Mouse (Mus musculus) urinary bladder, adult 18-20 months (tissue): Measurements from ENCODE around the gene Bach2.

ENCODE experiments used
- DNase-seq, 2 experiments: peaks; one replicate each; pipeline ENCODE4 v3.0.0; 2022; ENCODE audit warnings: low spot score in 2 of 2, mixed read lengths in 2 of 2

The Bach2 gene

DNA sequence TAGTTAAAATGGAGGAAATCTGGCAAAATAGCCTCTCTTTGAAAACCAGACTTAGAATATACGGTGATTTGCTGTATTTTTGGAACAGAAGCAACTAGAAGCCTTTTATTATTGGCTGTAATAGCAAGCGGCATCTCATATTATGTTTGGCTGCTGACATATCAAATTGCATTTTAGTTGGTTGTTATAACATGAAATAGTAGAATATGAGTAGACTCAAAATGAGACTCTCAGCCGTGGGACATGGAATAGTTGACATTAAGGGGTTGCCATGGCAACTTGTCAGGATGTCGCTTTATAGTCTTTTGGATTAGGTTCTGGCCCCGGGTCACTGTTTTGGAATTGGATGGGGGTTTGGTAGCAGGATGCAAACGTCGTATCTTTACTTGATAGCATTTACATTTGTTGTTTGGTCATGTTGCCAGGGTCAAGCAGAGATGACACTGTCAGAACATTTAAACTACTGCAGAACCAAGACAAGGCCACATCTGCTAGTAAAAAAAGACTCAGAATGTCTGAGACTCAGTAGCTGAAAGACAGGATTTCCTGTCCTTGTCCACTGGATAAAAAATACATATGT is 55.2 kb downstream of the Bach2 start:
- no peak for DNase-seq

DNA sequence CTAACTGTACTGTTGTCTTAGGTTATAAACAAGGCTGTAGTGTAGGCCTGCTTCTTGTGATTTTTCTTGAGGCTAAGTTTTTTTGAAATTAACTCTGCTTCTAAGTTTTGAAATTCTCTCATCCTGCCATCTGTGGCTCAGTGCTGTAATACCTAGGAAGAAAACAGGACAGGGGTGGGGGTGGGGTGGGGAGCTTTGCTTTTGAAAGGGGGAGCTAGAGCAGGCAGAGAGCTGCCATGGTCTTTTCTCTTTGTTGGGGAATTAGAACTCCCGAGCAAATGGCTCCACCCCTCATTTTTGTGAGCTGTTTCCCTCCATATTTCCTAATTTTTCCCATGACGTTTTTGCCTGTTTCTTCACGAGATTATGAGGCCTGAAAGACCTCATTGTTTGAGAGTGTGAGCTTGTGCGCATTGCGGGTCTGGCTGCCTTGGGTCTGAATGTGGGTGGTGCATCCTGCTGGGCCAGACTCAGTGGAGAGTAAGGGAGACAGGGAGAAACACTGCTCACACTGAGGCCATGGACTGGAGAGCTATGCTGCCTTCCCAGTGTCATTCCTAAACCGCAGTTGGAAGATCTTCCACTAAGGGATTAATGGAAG is 58.6 kb downstream of the Bach2 start:
- DNase-seq = no peak

DNA sequence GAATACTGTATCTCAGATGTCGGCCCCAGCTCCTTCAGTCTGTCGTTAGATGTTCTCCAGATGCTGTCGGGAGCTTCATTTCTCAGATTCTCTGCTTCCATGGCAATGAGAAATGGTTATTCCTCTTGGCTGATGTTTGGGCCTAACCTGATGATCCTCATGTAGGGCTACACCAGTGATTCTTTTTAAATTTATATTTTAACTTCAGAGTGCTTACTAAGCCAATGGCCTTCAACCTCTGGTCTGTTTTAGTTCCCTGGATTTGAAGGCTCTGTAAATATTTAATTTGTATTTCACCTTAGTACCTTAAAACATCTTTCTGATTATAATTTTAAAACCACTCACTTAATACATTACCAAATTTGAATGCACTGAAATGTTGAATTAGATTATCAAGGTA is 60.6 kb downstream of the Bach2 start:
- no peak for DNase-seq

DNA sequence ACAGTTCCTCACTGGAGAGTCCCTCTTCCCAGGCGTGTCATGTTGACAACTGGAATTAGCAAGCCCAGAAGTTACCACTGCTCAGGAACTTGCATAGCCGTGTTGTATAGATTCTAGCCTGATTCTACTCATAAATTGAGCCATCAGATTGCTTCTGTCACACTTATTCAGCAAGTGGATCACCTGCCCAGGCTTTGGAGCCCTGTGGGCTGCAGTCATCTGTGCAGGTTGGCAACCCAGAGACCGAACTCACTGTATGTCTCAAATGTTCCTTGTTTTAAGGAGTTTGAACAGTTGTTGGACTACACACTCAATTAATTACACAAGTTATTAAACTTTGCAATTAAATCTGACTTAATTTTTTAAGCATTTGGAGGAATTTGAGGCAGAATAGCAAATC is 61.4 kb downstream of the Bach2 start:
- DNase-seq = no peak

DNA sequence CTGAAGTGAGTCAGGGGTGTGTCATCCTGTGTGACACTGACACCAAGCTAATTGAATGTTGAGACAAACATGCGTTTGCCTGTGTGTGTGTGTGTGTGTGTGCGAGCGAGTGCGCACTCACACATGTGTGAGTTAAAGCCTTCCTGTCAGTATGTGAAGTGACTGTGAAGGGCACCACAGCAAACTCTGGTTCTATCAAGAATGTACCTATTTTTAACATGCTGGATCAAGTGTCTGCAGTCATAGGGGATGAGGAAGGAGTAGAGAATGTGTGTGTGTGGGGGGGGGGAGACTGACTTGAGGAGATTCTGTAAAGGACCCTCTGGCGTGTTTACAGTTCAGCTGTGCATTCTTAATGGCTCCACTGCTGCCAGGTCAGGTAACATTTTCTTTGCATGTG is 64.1 kb downstream of the Bach2 start:
- DNase-seq = no peak

DNA sequence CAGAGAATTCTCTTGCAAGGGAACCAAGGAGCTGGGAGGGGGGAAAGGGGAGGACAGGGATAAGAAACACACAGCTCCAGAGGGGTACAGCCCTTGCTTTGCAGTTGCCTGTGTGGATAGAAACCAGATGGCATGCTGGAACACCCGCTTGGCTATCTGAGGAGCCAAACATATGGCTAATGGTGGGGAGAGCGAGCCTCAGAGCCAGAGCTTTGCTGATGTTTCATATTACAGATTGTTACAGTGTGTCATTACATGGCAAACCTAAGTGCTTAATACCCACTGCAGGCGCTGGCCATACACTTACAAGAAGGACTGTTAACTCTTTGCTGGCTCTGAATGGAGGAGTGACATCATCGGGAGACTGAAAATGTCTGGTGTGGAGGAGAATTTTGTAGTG is 64.5 kb downstream of the Bach2 start:
- peak in 1 of 2 experiments; percentile 13 for DNase-seq

DNA sequence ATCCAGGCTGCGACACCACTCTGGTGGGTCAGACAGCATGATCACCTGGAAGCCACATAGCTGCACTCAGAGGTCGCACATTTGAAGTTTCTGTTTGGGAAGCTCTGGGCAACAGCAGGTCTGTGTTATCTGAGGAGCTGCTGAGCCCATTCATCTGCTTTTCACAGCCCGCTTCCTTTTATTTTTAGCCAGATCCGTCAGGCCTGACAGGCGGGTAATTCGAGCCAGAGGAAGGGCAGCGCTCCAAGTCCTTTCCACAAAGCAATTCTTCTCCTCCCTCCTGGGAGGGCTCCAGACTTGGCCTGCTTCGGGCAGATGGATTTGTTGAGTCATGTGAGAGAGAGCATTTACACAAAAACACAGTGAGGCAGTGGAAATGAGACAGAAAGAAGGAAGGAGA is 65.1 kb downstream of the Bach2 start:
- peak; percentile 50 to 88 for DNase-seq

DNA sequence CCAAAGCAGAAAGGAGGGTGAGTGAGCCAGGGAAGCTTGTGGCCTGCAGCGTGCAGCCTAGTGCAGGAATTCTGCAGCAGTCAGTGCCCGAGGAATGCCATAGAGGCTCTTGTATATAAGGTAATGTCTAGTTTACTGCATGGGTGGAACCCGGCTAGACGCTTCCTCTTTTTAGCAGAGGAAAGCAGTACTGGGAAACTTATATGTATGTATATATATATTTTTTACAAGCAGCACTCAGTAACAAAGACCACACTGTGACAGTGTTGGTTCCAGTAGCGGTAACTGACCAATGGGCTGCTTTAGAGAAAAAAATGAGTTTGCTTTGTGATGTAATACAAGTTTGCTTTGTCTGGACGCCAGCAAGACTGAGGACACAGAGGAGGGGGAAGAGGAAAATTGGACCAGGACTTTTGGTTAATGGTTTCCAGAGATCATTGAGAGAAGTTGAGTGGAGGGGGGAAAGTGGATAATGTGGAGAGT is 65.7 kb downstream of the Bach2 start:
- DNase-seq = no peak

DNA sequence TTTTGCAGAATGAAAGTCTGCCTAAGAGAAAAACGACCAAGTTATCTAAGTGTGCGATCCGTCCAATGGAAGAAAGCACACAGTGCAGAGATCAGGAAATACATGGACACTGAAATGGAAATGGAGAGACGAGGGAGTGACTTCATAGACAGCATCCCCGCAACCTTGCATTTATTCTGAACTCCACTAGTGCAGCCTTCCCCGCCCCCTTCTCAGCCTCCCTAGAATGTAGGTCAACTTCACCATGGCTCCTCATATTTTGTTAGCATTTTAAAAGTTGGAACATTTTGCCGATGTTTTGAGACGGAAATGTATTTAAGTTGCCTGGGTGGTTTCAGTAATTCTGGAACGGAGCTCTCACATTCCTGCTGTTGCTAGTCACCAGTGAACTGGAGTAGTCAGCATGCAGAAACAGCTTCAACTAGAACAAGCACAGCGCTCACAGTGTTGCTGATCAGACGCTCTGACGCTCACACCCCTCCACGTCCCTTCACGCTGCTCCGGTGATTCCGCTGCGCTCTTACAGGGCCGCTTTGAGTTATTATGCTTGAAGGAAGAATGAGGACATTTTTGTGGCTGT is 66.5 kb downstream of the Bach2 start:
- no peak for DNase-seq

DNA sequence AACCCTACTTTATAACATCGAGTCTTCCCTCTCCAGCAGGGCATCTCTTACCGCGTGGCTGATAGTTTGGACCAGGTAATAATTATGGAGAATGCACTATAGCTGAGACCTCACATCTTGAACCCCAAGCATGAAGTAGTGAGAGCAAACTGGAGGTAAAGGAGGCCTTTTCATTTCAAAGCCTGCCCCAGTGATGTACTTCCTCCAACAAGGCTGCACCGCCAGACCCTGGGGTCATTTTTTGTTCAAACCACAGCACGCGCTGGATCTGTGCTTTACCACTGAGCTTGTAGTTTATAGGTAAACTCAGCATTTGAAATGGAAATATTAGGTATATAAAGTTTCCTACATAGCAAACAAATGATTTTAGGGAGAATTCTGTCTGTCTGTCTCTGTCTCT is 67.1 kb downstream of the Bach2 start:
- no peak for DNase-seq

DNA sequence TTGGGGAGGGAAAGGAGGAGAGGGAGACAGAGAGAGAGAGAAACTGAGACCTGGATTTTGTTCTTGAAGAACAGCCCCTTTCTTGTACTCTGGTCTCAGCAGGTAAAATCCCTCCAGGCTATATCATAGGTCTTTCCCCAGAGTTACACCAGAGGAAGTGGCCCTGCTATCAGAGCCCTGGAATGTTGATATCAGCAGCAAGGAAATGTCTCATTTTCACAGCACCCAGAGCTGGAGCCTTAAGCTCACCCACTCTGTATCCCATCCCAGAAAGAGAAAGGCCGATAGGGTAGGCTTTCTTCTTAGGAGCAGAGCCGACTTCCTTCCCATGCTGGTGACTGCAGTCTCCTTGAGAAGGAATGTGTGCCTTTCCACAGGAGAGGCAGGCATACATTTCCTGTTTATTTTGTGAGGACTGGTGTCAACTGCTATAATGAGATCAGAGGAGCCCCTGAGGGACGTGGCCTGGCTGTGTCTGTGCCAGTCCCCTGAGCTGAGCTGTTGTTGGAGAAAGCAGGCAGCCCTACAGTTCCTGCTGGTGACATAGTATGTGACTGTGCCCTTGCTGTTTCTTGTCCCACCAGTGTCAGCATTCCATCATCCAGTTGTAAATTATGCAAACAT is 67.7 kb downstream of the Bach2 start:
- no peak for DNase-seq

DNA sequence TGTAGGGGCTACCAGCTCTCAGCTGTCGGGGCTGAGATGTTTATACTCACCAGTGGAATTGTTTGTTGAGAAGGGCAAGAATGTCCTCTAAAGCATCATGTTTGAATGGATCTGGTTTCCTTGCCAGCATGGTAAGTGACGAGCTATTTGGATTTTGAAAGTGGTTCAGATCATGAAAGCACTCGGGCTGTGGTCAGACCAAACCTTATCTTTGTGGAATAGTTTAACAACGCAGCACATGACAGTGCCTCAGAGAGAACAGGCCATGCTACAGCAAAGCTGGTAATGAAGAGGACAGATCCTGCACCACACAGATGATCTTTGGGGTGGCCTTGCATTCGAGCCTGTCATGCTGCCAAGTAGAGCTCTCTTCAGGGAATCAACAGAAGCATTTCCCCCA is 68.6 kb downstream of the Bach2 start:
- no peak for DNase-seq

DNA sequence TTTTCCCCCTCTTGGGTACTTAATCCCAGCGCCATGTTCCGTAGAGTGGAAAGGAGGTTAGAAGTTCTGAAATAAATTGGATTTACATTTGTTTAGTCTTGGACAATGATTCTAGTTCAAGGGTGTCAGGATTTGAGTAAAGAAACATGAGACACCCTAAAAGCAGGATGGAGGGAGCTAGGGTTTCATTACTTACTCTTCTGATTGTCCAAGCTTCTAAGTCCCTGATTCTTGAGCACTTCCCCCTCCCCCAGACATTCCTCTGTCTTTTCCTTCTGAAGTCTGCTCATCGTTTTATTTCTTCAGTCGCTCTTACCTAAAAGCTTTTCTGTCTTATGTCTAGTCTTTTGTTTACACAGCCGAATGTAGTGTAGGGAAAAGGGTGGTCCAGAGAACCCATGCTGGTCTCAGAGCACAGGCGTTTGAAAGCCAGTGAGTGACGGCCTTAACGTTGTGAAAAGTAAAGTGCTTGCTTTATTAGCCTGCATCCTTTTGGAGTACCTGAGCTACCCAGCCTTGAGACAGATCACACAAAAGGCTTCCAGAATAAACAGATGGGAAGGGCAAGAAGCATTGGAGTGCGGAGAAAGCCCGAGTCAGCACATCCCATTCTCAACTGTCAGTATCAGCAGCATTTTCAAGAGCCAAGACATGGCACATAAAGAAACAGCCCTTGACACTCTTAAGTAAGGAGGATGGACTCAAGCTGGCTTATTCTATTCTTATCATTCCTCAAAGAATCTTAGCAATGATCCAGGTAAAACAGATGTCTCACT is 73.8 kb downstream of the Bach2 start:
- no peak for DNase-seq

DNA sequence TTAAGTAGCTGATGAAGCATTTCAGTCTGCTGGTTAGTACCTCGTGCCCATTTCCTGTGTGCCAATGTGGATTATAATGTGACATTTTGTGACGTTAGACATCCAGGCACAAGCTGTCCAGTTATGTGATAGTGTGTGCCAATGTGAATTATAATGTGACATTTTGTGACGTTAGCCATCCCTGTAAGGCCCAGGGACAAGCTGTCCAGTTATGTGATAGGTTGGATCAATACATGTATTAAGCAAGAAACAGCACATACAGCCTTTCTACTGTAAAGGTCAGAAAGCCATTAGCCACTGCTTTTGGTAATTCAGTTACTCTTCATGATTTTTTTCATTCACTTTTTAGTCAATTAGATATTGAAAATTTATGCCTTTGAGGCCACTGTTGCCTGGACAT is 76.3 kb downstream of the Bach2 start:
- DNase-seq = no peak

DNA sequence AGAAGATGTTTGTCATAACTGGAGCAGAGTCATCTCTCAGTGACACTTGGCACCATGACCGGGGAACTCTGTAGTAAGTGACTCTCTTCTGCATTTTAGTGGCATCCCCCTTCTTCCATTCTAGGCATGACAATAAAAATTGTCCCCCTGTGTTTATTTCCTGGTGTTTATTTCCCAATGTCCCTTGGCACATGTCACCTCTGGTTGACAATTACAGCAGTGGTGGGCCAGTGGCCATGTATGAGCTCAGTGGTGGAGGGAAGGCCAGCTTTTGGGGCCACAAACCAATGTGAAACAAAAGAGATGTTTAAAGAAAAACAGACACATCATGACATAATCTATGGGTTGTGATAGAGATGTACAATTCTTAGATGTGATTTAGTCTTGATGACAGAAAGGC is 80.0 kb downstream of the Bach2 start:
- no peak for DNase-seq

DNA sequence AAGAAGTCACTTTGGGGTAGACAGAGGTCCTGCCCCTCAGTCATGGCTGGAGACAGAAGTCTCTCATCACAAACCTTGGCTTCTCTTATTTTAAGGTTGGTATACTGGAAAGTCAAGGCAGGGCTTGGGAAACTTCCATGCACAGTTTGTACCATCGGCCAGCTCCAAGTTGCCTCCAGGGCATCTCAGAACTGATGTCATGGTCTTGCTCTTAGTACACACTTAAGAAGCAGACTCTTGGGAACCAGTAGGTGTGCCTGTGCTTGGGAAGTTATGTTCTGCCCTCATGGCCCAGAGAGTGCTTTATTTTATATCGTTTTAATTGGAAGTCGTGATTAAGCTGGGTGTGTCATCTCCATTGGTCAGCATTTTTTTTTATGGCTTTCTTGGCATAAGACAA is 80.7 kb downstream of the Bach2 start:
- DNase-seq = no peak

DNA sequence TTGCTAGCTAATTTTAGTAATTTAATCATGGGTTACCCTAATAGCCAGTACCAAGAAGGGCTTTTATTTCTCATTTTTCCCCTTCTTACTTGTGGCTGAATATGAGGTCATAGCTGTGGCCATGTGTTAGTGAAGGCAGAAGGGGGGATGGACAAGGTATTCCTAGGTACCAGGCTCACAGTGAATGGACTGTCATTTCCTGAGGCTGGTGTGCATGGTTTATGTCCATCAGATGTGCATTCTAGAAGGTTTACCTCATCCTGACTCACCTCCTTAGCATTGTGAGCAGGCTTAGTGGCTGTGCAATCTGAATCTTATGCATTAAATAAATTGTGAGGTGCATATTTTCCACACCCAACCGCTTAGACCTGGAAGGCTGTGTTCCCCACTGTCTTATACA is 81.4 kb downstream of the Bach2 start:
- no peak for DNase-seq

DNA sequence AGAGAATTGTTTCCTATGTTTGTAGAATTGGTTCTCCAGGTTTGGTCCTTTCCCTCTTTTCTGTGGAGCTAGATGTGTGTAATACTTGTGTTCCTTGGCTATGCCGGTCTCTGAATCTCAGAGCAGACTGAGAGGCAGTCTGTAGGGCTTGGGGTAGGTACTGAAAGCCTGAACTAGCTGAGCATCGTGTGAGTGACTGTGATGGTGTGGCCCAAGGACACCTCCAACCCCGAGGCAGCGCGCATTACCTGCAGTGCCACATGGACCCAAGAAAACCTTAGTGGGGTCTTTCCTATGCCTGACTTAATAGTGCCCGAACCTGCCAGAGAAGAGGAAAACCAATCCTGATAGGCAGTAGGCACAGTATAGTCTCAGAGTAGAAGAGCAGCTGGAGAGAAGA is 85.5 kb downstream of the Bach2 start:
- no peak for DNase-seq

DNA sequence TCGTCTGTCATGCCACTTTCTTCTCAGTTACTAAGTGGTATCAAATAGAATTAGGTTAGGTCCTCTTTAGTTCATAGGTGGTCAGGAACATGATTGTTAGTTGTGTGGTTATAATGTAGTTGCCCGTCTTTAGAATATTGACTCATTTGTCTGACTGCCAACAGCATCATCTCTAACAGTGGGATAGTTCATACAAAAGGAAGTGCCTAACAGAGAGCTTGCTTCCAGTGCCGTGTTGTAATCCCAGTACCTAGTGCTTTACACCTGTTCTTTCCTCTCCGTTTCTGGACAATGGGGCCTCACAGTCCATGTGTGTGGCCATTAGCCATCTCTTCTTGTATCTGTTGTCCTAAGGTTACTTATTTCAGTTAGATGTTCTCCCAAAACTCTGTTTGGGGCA is 86.4 kb downstream of the Bach2 start:
- no peak for DNase-seq

DNA sequence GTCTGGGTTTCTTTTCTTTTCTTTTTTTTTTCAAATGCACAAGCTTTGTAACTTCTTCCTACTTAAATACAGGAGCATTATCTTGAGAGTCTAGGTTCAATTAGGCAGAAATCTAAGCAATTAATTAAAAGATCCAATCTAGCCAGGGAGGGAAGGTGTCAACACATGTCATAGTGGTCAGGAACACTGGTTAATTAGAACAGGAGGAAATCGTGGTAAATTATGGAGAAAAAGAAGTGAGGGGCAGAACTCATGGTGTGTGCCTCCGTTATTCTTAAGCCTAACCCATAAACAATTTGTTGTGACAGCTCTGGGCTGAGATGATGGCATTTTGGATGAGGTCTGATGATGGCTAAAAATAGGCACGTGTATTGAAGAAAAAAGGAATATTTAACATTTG is 87.0 kb downstream of the Bach2 start:
- no peak for DNase-seq

DNA sequence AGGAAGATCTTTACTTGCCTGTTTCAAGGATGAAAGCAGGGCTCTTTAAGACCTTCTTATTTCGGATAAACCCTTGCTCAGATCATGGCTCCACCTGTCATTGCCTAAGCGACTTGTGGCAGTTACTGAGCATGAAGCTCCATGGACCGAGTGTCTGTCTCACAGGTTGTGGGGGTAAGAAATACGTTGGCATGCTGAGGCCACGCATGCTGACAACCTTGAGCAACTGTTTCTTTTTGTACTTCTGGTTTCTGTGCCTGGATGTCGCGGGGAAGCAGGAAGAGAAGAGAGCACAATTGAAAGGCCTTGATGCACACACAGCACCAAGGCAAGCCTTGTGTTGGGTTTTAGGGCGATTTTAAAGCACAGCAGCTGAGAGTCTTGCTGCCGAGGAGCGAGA is 87.7 kb downstream of the Bach2 start:
- no peak for DNase-seq

DNA sequence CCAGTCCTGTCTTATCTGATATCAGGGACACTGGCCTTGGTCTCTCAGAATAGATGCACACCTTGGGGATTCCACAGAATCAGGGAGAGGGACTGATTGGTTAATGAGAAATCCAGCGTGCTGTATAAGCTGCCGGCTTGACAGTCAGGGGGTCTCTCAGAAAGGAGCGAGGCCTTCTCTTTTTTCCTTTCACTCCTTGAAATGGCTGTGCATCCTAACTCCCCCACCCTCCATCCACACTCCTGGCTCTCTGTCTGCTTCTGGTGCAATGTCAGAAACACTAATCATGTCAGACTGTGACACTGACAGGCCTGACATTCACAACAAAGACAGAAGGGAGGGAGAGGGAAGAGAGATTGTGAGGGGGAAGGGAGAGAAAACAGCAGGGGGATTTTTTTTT is 88.3 kb downstream of the Bach2 start:
- DNase-seq = no peak

DNA sequence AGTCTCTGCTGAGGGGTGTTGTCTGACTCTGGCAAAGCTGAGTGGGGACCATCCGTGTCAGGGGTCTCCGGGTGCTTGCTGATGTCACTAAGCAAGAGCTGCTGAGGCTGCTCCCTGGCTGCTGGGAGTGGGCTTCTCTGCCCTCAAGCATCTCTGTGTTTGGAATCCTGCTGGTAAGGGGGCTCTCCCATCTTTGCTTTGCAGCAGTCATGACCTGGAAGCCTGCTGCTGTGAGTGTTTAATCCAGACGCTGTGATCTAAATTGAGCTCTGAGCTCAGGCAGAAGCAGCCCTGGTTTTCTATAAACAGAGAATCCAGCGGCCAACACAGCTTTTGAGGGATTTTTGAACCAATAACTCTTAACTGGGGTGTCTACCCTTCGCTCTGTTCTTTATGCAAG is 89.0 kb downstream of the Bach2 start:
- no peak for DNase-seq
